Mouse (Mus musculus): Measurements from ENCODE around the gene Fes. TPM values are rescaled to one million over a fixed set of nuclear protein-coding genes. Genes with fewer than 3 reads are reported as not detected.
A peak's percentile ranks its signal among the peaks of the same experiment; 100 is the strongest.

Fes gene
- polyA plus RNA-seq, 1 experiment, result 5.9 TPM

GRCm38 (mm10) chr7:80360435-80360834 lies 27.3 kb downstream of the Fes start:
- H3K4me3 ChIP-seq (ENCODE audit: insufficient read depth, low read length), result no peak overlapping the region
- H3K27ac ChIP-seq (ENCODE audit: insufficient read depth, low read length), result no peak overlapping the region
- TF ChIP-seq POLR2A (IDR thresholded peaks at IDR 0.05; ENCODE audit: extremely low read depth, insufficient read depth, low read length) (no peak), CTCF (IDR thresholded peaks at IDR 0.05; ENCODE audit: extremely low read depth, insufficient read depth, low read length) (no peak)
- no peaks in the 10 kb centered on the region for H3K4me1 ChIP-seq (ENCODE audit: control insufficient read depth, insufficient read depth, low read length)

- Histone ChIP-seq H3K4me1 (ENCODE audit: control insufficient read depth, insufficient read depth, low read length) (no peaks in the 10 kb centered on the region), H3K27ac (ENCODE audit: insufficient read depth, low read length) (no peak overlapping the region), H3K4me3 (ENCODE audit: insufficient read depth, low read length) (no peak overlapping the region)
- TF ChIP-seq CTCF (IDR thresholded peaks at IDR 0.05; ENCODE audit: extremely low read depth, insufficient read depth, low read length), result no peak
- no peak for TF ChIP-seq POLR2A (IDR thresholded peaks at IDR 0.05; ENCODE audit: extremely low read depth, insufficient read depth, low read length)
These were observed 29.7 kb downstream of the Fes start for GRCm38 (mm10) chr7:80358039-80358438.

- peak overlapping the region; percentile 86 for H3K27ac ChIP-seq (ENCODE audit: insufficient read depth, low read length)
- H3K4me3 ChIP-seq (ENCODE audit: insufficient read depth, low read length), result no peak overlapping the region
- H3K4me1 ChIP-seq (ENCODE audit: control insufficient read depth, insufficient read depth, low read length), result no peaks in the 10 kb centered on the region
- TF ChIP-seq POLR2A (IDR thresholded peaks at IDR 0.05; ENCODE audit: extremely low read depth, insufficient read depth, low read length) (peak; percentile 54; the same call in 1 of the 2 replicates), CTCF (IDR thresholded peaks at IDR 0.05; ENCODE audit: extremely low read depth, insufficient read depth, low read length) (no peak)
These were observed 30.6 kb downstream of the Fes start for GRCm38 (mm10) chr7:80357156-80357555.

- Histone ChIP-seq H3K4me1 (ENCODE audit: control insufficient read depth, insufficient read depth, low read length) (no peaks in the 10 kb centered on the region), H3K27ac (ENCODE audit: insufficient read depth, low read length) (peak overlapping the region; percentile 86), H3K4me3 (ENCODE audit: insufficient read depth, low read length) (no peak overlapping the region)
- TF ChIP-seq CTCF (IDR thresholded peaks at IDR 0.05; ENCODE audit: extremely low read depth, insufficient read depth, low read length) (no peak), POLR2A (IDR thresholded peaks at IDR 0.05; ENCODE audit: extremely low read depth, insufficient read depth, low read length) (no peak)
These were observed 31.4 kb downstream of the Fes start for GRCm38 (mm10) chr7:80356351-80356750.

GRCm38 (mm10) chr7:80352920-80353319 lies 34.8 kb downstream of the Fes start:
- Histone ChIP-seq H3K4me1 (ENCODE audit: control insufficient read depth, insufficient read depth, low read length) (no peaks in the 10 kb centered on the region), H3K4me3 (ENCODE audit: insufficient read depth, low read length) (no peak overlapping the region), H3K27ac (ENCODE audit: insufficient read depth, low read length) (no peak overlapping the region)
- no peak for TF ChIP-seq POLR2A (IDR thresholded peaks at IDR 0.05; ENCODE audit: extremely low read depth, insufficient read depth, low read length)
- no peak for TF ChIP-seq CTCF (IDR thresholded peaks at IDR 0.05; ENCODE audit: extremely low read depth, insufficient read depth, low read length)

- no peaks in the 10 kb centered on the region for H3K4me1 ChIP-seq (ENCODE audit: control insufficient read depth, insufficient read depth, low read length)
- H3K27ac ChIP-seq (ENCODE audit: insufficient read depth, low read length), result no peak overlapping the region
- TF ChIP-seq CTCF (IDR thresholded peaks at IDR 0.05; ENCODE audit: extremely low read depth, insufficient read depth, low read length), result no peak
- no peak for TF ChIP-seq POLR2A (IDR thresholded peaks at IDR 0.05; ENCODE audit: extremely low read depth, insufficient read depth, low read length)
- H3K4me3 ChIP-seq (ENCODE audit: insufficient read depth, low read length), result no peak overlapping the region
These were observed 36.9 kb downstream of the Fes start for GRCm38 (mm10) chr7:80350808-80351207.

GRCm38 (mm10) chr7:80347670-80348586 lies 39.8 kb downstream of the Fes start:
- no peak overlapping the region for H3K27ac ChIP-seq (ENCODE audit: insufficient read depth, low read length)
- TF ChIP-seq POLR2A (IDR thresholded peaks at IDR 0.05; ENCODE audit: extremely low read depth, insufficient read depth, low read length), result no peak
- H3K4me1 ChIP-seq (ENCODE audit: control insufficient read depth, insufficient read depth, low read length), result no peaks in the 10 kb centered on the region; the same call in 1 of the 2 replicates

GRCm38 (mm10) chr7:80346830-80347229 lies 40.9 kb downstream of the Fes start:
- TF ChIP-seq CTCF (IDR thresholded peaks at IDR 0.05; ENCODE audit: extremely low read depth, insufficient read depth, low read length) (no peak), POLR2A (IDR thresholded peaks at IDR 0.05; ENCODE audit: extremely low read depth, insufficient read depth, low read length) (no peak)

More at GRCm38 (mm10) chr7:80347670-80348586, 39.8 kb downstream of the Fes start:
- H3K4me3 ChIP-seq (ENCODE audit: insufficient read depth, low read length), result no peak overlapping the region

GRCm38 (mm10) chr7:80346173-80346572 lies 41.6 kb downstream of the Fes start:
- no peak for TF ChIP-seq CTCF (IDR thresholded peaks at IDR 0.05; ENCODE audit: extremely low read depth, insufficient read depth, low read length)
- TF ChIP-seq POLR2A (IDR thresholded peaks at IDR 0.05; ENCODE audit: extremely low read depth, insufficient read depth, low read length), result no peak
- H3K4me3 ChIP-seq (ENCODE audit: insufficient read depth, low read length), result no peak overlapping the region
- H3K27ac ChIP-seq (ENCODE audit: insufficient read depth, low read length), result no peak overlapping the region
- H3K4me1 ChIP-seq (ENCODE audit: control insufficient read depth, insufficient read depth, low read length), result no peaks in the 10 kb centered on the region; the same call in 1 of the 2 replicates

More at GRCm38 (mm10) chr7:80346830-80347229, 40.9 kb downstream of the Fes start:
- H3K4me1 ChIP-seq (ENCODE audit: control insufficient read depth, insufficient read depth, low read length), result no peaks in the 10 kb centered on the region; the same call in 1 of the 2 replicates
- no peak overlapping the region for H3K4me3 ChIP-seq (ENCODE audit: insufficient read depth, low read length)
- H3K27ac ChIP-seq (ENCODE audit: insufficient read depth, low read length), result no peak overlapping the region

Data from cortical plate, adult 2 months (tissue).